Mouse (Mus musculus): Measurements from ENCODE around the gene Specc1. TPM values are rescaled to one million over a fixed set of nuclear protein-coding genes. Genes with fewer than 3 reads are reported as not detected.

The Specc1 gene
- polyA plus RNA-seq, 2 experiments: 8.7 to 8.9 TPM

DNA sequence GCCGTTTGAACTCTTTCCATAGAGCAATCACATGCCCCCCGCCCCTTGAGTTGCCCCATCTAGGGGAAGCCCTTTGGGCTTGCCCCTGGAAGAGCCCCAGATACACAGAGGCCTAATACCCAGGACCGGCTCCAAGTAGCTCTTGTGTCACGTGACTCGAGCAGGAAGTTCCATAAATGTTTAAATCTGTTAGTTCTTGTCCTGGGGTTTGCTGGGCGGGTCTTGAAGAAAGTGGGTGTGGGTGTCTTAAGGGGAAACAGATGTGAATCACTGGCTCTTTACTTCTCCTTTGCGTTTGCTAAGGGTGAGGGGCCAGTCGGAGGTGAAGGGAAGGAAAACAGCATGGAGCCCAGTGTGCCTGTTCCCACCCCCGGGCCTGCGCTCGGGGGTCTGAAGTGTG lies 294.5 kb downstream of the Specc1 start:
- H3K4me3 ChIP-seq (replicated peaks; ENCODE audit: low read length): peak overlapping the region; percentile 52
- peak; percentile 75 for DNase-seq (ENCODE audit: low spot score)
- peaks cover 29% of the 10 kb centered on the region for H3K4me1 ChIP-seq (ENCODE audit: control insufficient read depth, insufficient read depth, low read length)
- H3K27me3 ChIP-seq (ENCODE audit: control insufficient read depth, insufficient read depth, low read length): peaks cover 11% of the 10 kb centered on the region; the same call in 1 of the 2 replicates
- H3K4me2 ChIP-seq (replicated peaks; ENCODE audit: low read depth, low read length, severe bottlenecking): peak overlapping the region; percentile 97
- H3K9ac ChIP-seq (ENCODE audit: low read depth, low read length, severe bottlenecking): no peak overlapping the region
- H3K9me3 ChIP-seq (ENCODE audit: control insufficient read depth, low read length): no peaks in the 10 kb centered on the region
- 9% methylated on average over 11 of the region's 11 CpGs for WGBS
- ATAC-seq (ENCODE audit: low FRiP score, low read depth): peak; percentile 58; the same call in 1 of the 2 replicates
- no peak for TF ChIP-seq POLR2A (IDR thresholded peaks at IDR 0.05; ENCODE audit: borderline replicate concordance, extremely low read depth, insufficient read depth, insufficient read length)
- 0 out of 2 replicates have a peak overlapping the region, but pooled peaks have one; percentile 30 for H3K27ac ChIP-seq (replicated peaks; ENCODE audit: low read depth, low read length)
- H3K36me3 ChIP-seq (ENCODE audit: control insufficient read depth, insufficient read depth, low read length): no peaks in the 10 kb centered on the region

DNA sequence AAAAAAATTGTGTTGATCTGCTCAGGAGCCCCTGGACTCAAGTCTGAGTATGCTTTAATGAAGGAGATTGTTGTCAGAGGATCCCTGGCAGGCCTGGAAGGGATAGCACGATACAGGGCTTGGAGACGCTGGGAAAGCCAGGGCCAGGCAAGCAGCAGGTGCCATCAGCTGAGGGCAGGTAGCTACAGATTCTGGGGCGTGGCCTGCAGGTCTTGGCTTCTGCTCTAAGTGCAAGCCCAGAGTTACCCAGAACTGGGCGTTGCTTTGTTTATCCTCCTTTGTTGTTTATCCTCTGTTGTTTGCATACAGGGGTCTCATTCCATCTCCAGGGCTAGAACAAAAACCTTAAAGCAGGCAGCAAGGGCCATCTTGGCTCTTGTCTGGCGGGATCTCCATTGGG lies 296.8 kb downstream of the Specc1 start:
- Histone ChIP-seq H3K4me2 (replicated peaks; ENCODE audit: low read depth, low read length, severe bottlenecking) (no peak overlapping the region), H3K27me3 (ENCODE audit: control insufficient read depth, insufficient read depth, low read length) (peaks cover 11% of the 10 kb centered on the region; the same call in 1 of the 2 replicates), H3K9ac (ENCODE audit: low read depth, low read length, severe bottlenecking) (no peak overlapping the region), H3K27ac (replicated peaks; ENCODE audit: low read depth, low read length) (no peak overlapping the region), H3K4me3 (replicated peaks; ENCODE audit: low read length) (no peak overlapping the region), H3K4me1 (ENCODE audit: control insufficient read depth, insufficient read depth, low read length) (peaks cover 29% of the 10 kb centered on the region), H3K36me3 (ENCODE audit: control insufficient read depth, insufficient read depth, low read length) (no peaks in the 10 kb centered on the region), H3K9me3 (ENCODE audit: control insufficient read depth, low read length) (no peaks in the 10 kb centered on the region)
- ATAC-seq (ENCODE audit: low FRiP score, low read depth) (no peak), DNase-seq (ENCODE audit: low spot score) (no peak)
- WGBS: 73% methylated on average over 5 of the region's 5 CpGs
- no peak for TF ChIP-seq POLR2A (IDR thresholded peaks at IDR 0.05; ENCODE audit: borderline replicate concordance, extremely low read depth, insufficient read depth, insufficient read length)

GRCm38 (mm10) chr11:62259214-62259613 lies 302.7 kb downstream of the Specc1 start:
- ATAC-seq (ENCODE audit: low FRiP score, low read depth): no peak
- 32% methylated on average over 5 of the region's 5 CpGs for WGBS
- H3K9ac ChIP-seq (ENCODE audit: low read depth, low read length, severe bottlenecking): 0 out of 2 replicates have a peak overlapping the region, but pooled peaks have one; percentile 28

DNA sequence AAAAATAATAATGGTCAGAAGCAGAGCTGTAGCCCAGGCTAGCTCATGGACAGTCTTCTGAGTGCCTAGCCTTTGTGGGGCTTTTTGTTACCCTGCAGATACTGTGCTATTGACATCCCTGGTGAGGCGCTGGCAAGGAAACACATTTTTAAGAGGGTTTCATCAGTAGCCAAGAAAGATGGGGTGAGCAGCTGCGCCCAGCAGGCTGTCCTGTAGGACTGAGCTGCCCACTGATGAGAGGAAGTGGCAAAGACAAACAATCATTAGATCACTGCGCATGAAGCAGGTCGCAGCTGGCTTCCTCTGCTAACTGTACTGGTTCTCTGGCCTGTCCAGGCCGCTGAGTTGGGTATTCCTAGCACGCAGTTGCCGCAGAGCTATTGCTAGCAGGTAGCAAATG lies 307.0 kb downstream of the Specc1 start:
- Histone ChIP-seq H3K4me2 (replicated peaks; ENCODE audit: low read depth, low read length, severe bottlenecking) (no peak overlapping the region), H3K36me3 (ENCODE audit: control insufficient read depth, insufficient read depth, low read length) (peaks cover 12% of the 10 kb centered on the region), H3K4me3 (replicated peaks; ENCODE audit: low read length) (no peak overlapping the region), H3K9me3 (ENCODE audit: control insufficient read depth, low read length) (no peaks in the 10 kb centered on the region), H3K27me3 (ENCODE audit: control insufficient read depth, insufficient read depth, low read length) (no peaks in the 10 kb centered on the region), H3K27ac (replicated peaks; ENCODE audit: low read depth, low read length) (no peak overlapping the region), H3K4me1 (ENCODE audit: control insufficient read depth, insufficient read depth, low read length) (peaks cover 4% of the 10 kb centered on the region; the same call in 1 of the 2 replicates), H3K9ac (ENCODE audit: low read depth, low read length, severe bottlenecking) (no peak overlapping the region)
- 89% methylated on average over 7 of the region's 7 CpGs for WGBS
- DNase-seq (ENCODE audit: low spot score): no peak
- no peak for ATAC-seq (ENCODE audit: low FRiP score, low read depth)
- no peak for TF ChIP-seq POLR2A (IDR thresholded peaks at IDR 0.05; ENCODE audit: borderline replicate concordance, extremely low read depth, insufficient read depth, insufficient read length)

More at GRCm38 (mm10) chr11:62259214-62259613, 302.7 kb downstream of the Specc1 start:
- H3K4me1 ChIP-seq (ENCODE audit: control insufficient read depth, insufficient read depth, low read length): peaks cover 4% of the 10 kb centered on the region; the same call in 1 of the 2 replicates
- no peak for DNase-seq (ENCODE audit: low spot score)
- H3K4me3 ChIP-seq (replicated peaks; ENCODE audit: low read length): no peak overlapping the region
- no peak for TF ChIP-seq POLR2A (IDR thresholded peaks at IDR 0.05; ENCODE audit: borderline replicate concordance, extremely low read depth, insufficient read depth, insufficient read length)
- no peaks in the 10 kb centered on the region for H3K9me3 ChIP-seq (ENCODE audit: control insufficient read depth, low read length)
- H3K27me3 ChIP-seq (ENCODE audit: control insufficient read depth, insufficient read depth, low read length): no peaks in the 10 kb centered on the region
- no peak overlapping the region for H3K27ac ChIP-seq (replicated peaks; ENCODE audit: low read depth, low read length)
- no peaks in the 10 kb centered on the region for H3K36me3 ChIP-seq (ENCODE audit: control insufficient read depth, insufficient read depth, low read length)
- no peak overlapping the region for H3K4me2 ChIP-seq (replicated peaks; ENCODE audit: low read depth, low read length, severe bottlenecking)

GRCm38 (mm10) chr11:62264018-62264417 lies 307.5 kb downstream of the Specc1 start:
- no peak for TF ChIP-seq POLR2A (IDR thresholded peaks at IDR 0.05; ENCODE audit: borderline replicate concordance, extremely low read depth, insufficient read depth, insufficient read length)
- no peak for DNase-seq (ENCODE audit: low spot score)
- WGBS: 63% methylated on average over 7 of the region's 7 CpGs

More at GRCm38 (mm10) chr11:62264018-62264417, 307.5 kb downstream of the Specc1 start:
- no peak for ATAC-seq (ENCODE audit: low FRiP score, low read depth)
- Histone ChIP-seq H3K27me3 (ENCODE audit: control insufficient read depth, insufficient read depth, low read length) (no peaks in the 10 kb centered on the region), H3K4me1 (ENCODE audit: control insufficient read depth, insufficient read depth, low read length) (peaks cover 4% of the 10 kb centered on the region; the same call in 1 of the 2 replicates), H3K4me3 (replicated peaks; ENCODE audit: low read length) (no peak overlapping the region), H3K4me2 (replicated peaks; ENCODE audit: low read depth, low read length, severe bottlenecking) (no peak overlapping the region), H3K9me3 (ENCODE audit: control insufficient read depth, low read length) (no peaks in the 10 kb centered on the region), H3K9ac (ENCODE audit: low read depth, low read length, severe bottlenecking) (no peak overlapping the region), H3K36me3 (ENCODE audit: control insufficient read depth, insufficient read depth, low read length) (peaks cover 12% of the 10 kb centered on the region), H3K27ac (replicated peaks; ENCODE audit: low read depth, low read length) (no peak overlapping the region)

Data from limb, embryonic 14.5 days (tissue).